In the genomic region with DNA sequence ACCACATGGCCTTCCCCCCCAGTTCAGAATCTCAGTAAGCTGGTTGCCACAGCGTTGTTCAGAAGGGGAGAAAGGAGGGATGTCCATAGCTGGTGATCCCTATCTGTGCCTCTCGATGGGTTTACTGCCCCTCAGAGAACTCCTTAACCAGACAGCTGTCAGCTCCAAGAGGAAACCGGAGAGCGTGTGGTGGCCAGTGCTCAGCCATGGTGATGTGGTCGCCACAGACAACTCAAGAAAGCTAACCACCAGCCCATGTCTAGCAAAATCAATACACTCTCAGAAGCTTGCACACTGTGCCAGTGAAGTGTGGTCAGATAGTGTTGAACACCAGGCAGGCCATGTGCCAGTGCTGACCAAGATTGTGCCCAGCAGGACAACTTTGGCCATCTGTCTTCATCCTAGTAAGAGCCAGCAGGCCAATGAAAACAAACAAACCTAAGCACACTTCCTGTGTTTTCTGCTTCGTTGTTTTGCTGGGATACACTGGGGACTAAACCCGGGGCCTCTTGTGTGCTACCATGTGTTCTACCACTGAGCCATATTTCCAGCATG, we compare ENCODE assay signal across 19 mouse cellular contexts.
DNase-seq lines count a peak whose midpoint lies in the region; ATAC-seq and TF ChIP-seq lines count a peak whose summit lies in the region.
"Had no signal": no experiment of that assay in that cellular context is flagged by ENCODE, and none has a peak within 500 bp of the region (broad histone marks: within the 10 kb centered on the region; RNA-seq: fewer than 3 reads in every experiment).

No protein-coding gene starts in this region.

- 84% methylated on average over 7 of the region's 7 CpGs for WGBS in midbrain, postnatal 0 days
- WGBS in midbrain, embryonic 16.5 days, result 86% methylated on average over 7 of the region's 7 CpGs
- WGBS in forebrain, embryonic 10.5 days, result 90% methylated on average over 7 of the region's 7 CpGs
- 92% methylated on average over 7 of the region's 7 CpGs for WGBS in forebrain, embryonic 11.5 days

- no peak overlapping the region for H3K4me3 ChIP-seq in midbrain, postnatal 0 days (ENCODE audit: low read depth, low read length)
- no peak overlapping the region for H3K4me3 ChIP-seq in midbrain, embryonic 16.5 days (ENCODE audit: low read depth, low read length)
- no peak overlapping the region for H3K4me3 ChIP-seq in forebrain, embryonic 10.5 days
- H3K4me3 ChIP-seq in forebrain, embryonic 11.5 days (ENCODE audit: low read depth, low read length), result no peak overlapping the region
- H3K4me3 ChIP-seq: heart, embryonic 12.5 days; hindbrain, embryonic 12.5 days; limb, embryonic 12.5 days; liver, embryonic 15.5 days; stomach, embryonic 15.5 days had no signal

- TF ChIP-seq CTCF in midbrain, postnatal 0 days (IDR thresholded peaks at IDR 0.05), result no peak

- H3K4me1 ChIP-seq in midbrain, postnatal 0 days (ENCODE audit: insufficient read depth, low read length), result no peaks in the 10 kb centered on the region
- no peaks in the 10 kb centered on the region for H3K4me1 ChIP-seq in midbrain, embryonic 16.5 days (ENCODE audit: control insufficient read depth, insufficient read depth, low read length)
- H3K4me1 ChIP-seq in forebrain, embryonic 10.5 days, result no peaks in the 10 kb centered on the region
- H3K4me1 ChIP-seq in forebrain, embryonic 11.5 days (replicated peaks; ENCODE audit: control insufficient read depth, insufficient read depth, low read length), result no peaks in the 10 kb centered on the region
- H3K4me1 ChIP-seq: heart, embryonic 12.5 days; hindbrain, embryonic 12.5 days; limb, embryonic 12.5 days; liver, embryonic 15.5 days; stomach, embryonic 15.5 days had no signal

- H3K9ac ChIP-seq in midbrain, postnatal 0 days (replicated peaks; ENCODE audit: low read length, poor library complexity, severe bottlenecking), result no peak overlapping the region
- no peak overlapping the region for H3K9ac ChIP-seq in midbrain, embryonic 16.5 days (ENCODE audit: low read depth, low read length)
- H3K9ac ChIP-seq in forebrain, embryonic 11.5 days (ENCODE audit: low read length), result no peak overlapping the region
- H3K9ac ChIP-seq: heart, embryonic 12.5 days; hindbrain, embryonic 12.5 days; limb, embryonic 12.5 days; liver, embryonic 15.5 days; stomach, embryonic 15.5 days had no signal

- DNase-seq in midbrain, postnatal 0 days (ENCODE audit: low spot score), result peak; percentile 44
- peak; percentile 90 for DNase-seq in brain, adult 2 months (ENCODE audit: low read depth, low spot score)
- peak; percentile 81 for DNase-seq in cerebellum, adult 9-11 months
- DNase-seq in lung, adult 18-20 months, result no peak
- DNase-seq in forebrain, embryonic 10.5 days (ENCODE audit: extremely low spot score, low spot score), result no peak
- DNase-seq in forebrain, embryonic 11.5 days (ENCODE audit: low spot score), result no peak
- DNase-seq: embryo, embryonic 11 days; heart, adult 11 months; heart, postnatal 14 days; layer of hippocampus, adult 9-11 months; lung, postnatal 10 days; midbrain, embryonic 14.5 days; right cerebral cortex, postnatal 25 days had no signal

- H3K27me3 ChIP-seq in midbrain, postnatal 0 days (ENCODE audit: insufficient read depth, low read length), result no peaks in the 10 kb centered on the region
- no peaks in the 10 kb centered on the region for H3K27me3 ChIP-seq in midbrain, embryonic 16.5 days (ENCODE audit: control insufficient read depth, insufficient read depth, low read depth, low read length)
- no peaks in the 10 kb centered on the region for H3K27me3 ChIP-seq in forebrain, embryonic 10.5 days (ENCODE audit: poor library complexity, severe bottlenecking)
- H3K27me3 ChIP-seq in forebrain, embryonic 11.5 days (ENCODE audit: control insufficient read depth, insufficient read depth, low read length), result no peaks in the 10 kb centered on the region
- H3K27me3 ChIP-seq: heart, embryonic 12.5 days; hindbrain, embryonic 12.5 days; limb, embryonic 12.5 days; liver, embryonic 15.5 days; stomach, embryonic 15.5 days had no signal

- H3K27ac ChIP-seq in midbrain, postnatal 0 days (ENCODE audit: low read depth, low read length), result no peak overlapping the region
- no peak overlapping the region for H3K27ac ChIP-seq in midbrain, embryonic 16.5 days (ENCODE audit: low read length)
- H3K27ac ChIP-seq in forebrain, embryonic 10.5 days, result no peak overlapping the region
- no peak overlapping the region for H3K27ac ChIP-seq in forebrain, embryonic 11.5 days (ENCODE audit: low read depth, low read length)
- H3K27ac ChIP-seq: hindbrain, embryonic 12.5 days; limb, embryonic 12.5 days; liver, embryonic 15.5 days; stomach, embryonic 15.5 days had no signal

- H3K9me3 ChIP-seq in midbrain, postnatal 0 days (ENCODE audit: low read length), result no peaks in the 10 kb centered on the region
- H3K9me3 ChIP-seq in midbrain, embryonic 16.5 days (replicated peaks; ENCODE audit: control insufficient read depth, low read length, poor library complexity, severe bottlenecking), result no peaks in the 10 kb centered on the region
- no peaks in the 10 kb centered on the region for H3K9me3 ChIP-seq in forebrain, embryonic 10.5 days
- H3K9me3 ChIP-seq in forebrain, embryonic 11.5 days (ENCODE audit: control insufficient read depth, low read length), result no peaks in the 10 kb centered on the region
- H3K9me3 ChIP-seq: heart, embryonic 12.5 days; hindbrain, embryonic 12.5 days; limb, embryonic 12.5 days; liver, embryonic 15.5 days; stomach, embryonic 15.5 days had no signal

- peaks cover 19% of the 10 kb centered on the region for H3K36me3 ChIP-seq in midbrain, postnatal 0 days (ENCODE audit: insufficient read depth, low read length)
- peaks cover 18% of the 10 kb centered on the region for H3K36me3 ChIP-seq in midbrain, embryonic 16.5 days (ENCODE audit: control insufficient read depth, insufficient read depth, low read length)
- H3K36me3 ChIP-seq in forebrain, embryonic 10.5 days (replicated peaks), result peaks cover 59% of the 10 kb centered on the region
- H3K36me3 ChIP-seq in forebrain, embryonic 11.5 days (ENCODE audit: control insufficient read depth, insufficient read depth, low read length), result no peaks in the 10 kb centered on the region; the same call in 1 of the 2 replicates

- no peak for ATAC-seq in midbrain, postnatal 0 days (ENCODE audit: low FRiP score)
- ATAC-seq in midbrain, embryonic 16.5 days, result no peak
- ATAC-seq in forebrain, embryonic 11.5 days (replicated peaks; ENCODE audit: low FRiP score), result no peak

- H3K4me2 ChIP-seq in midbrain, postnatal 0 days (ENCODE audit: low read depth, low read length, poor library complexity, severe bottlenecking), result no peak overlapping the region
- no peak overlapping the region for H3K4me2 ChIP-seq in midbrain, embryonic 16.5 days (ENCODE audit: low read length)
- H3K4me2 ChIP-seq in forebrain, embryonic 11.5 days (ENCODE audit: low read depth, low read length, severe bottlenecking), result no peak overlapping the region
- H3K4me2 ChIP-seq: heart, embryonic 12.5 days; hindbrain, embryonic 12.5 days; limb, embryonic 12.5 days; liver, embryonic 15.5 days; stomach, embryonic 15.5 days had no signal

Comparison
In these comparisons a context has a peak if more than half of its experiments do, and no peak if none do; other contexts are left out.
1. DNase-seq: peak in midbrain, postnatal 0 days (single experiment), brain, adult 2 months (single experiment) and cerebellum, adult 9-11 months (single experiment); none in lung, adult 18-20 months (0 of 2), forebrain, embryonic 10.5 days (single experiment) and forebrain, embryonic 11.5 days (single experiment).